Mouse (Mus musculus) v-Abl transformed pro-B cells (cell line): ENCODE measurements around the gene Fpgs.

Experiments used
- in situ Hi-C, 2 experiments: fragments of 400-800 bp; cut with MboI; formaldehyde crosslinking; loops; one replicate each; pipeline ENCODE4 v1.15.1; 2025; ENCODE audit not compliant: unreplicated experiment in 2 of 2

The Fpgs gene

DNA sequence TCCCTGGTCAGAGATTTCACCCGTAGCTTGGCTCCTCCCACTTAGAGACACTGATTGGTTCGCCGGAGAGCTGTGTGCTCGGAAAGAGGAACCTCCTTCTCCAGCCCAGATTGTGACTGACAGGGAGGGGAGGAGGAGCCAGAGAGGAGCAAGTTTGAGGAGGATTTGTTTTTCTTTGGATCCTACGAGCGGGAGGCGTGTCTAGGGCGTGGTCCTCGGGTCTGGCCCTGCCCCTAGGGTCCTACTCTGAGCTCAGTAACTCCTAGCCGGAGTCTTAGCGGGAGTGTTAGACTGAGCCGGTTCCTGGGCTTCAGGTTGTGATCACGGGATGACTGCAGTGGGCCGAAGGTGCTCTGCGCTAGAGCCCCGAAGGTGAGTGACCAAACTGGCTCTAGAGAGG is 23.5 kb upstream of the Fpgs start:
- in situ Hi-C loops = no loop called here

DNA sequence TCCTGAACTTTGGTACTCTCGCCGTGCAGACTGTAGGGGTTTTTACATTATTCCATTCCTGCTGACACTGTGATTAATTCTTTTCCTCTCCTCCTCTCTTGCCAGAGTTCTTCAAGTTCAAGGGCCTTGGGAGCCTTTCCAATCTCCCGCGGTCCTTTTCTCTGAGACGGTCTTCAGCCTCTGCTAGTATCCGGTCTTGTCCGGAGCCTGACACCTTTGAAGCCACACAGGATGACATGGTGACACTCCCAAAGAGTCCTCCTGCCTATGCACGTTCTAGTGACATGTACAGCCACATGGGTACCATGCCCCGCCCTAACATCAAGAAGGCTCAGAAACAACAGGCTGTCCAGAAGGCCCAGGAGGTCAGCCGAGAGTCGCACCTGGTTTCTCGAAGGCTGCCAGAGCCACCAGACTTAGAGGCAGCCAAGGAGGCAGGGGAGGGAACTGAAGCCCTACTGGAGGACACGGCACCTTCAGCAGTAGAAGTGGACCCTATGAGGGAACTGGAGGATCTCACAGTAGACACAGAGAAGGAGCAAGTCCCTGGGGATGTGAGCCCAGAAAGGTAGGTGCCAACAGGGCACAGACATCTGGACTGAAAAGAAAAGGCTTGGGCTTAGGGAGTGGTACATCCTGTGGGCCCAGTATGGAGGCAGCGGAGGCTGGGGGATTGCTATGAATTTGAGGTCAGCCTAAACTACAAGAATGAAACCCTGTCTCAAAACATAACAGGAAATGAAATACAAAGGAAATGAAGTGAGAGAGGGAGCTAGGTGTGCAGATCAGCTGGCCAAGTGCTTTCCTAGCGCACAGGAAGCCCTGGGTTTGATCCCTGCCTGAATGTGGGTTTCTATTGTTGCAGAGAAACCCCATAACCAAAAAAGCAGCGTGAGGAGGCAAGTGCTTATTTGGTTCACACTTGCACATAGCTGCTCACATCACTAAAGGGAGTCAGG is 21.2 kb upstream of the Fpgs start:
- in situ Hi-C loops = no loop called here

DNA sequence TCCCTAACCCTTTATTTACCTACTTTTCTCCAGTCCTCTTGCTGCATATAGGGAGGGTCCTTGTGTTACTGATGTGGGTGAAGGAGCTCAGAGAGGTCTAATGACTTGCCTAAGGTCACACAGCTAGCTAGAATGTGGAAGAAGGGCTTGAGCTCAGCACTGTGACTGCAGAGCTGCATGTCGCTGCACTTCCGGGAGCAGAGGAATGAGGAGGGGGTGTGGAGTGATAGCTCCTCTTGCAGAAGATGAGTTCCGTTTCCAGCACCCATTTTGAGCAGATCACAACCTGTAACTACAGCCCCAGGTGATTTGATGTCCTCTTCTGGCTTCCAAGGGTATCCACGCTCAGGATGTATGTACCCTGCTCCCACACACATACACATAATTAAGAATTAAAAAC is 20.2 kb upstream of the Fpgs start:
- in situ Hi-C loops = no loop called here

DNA sequence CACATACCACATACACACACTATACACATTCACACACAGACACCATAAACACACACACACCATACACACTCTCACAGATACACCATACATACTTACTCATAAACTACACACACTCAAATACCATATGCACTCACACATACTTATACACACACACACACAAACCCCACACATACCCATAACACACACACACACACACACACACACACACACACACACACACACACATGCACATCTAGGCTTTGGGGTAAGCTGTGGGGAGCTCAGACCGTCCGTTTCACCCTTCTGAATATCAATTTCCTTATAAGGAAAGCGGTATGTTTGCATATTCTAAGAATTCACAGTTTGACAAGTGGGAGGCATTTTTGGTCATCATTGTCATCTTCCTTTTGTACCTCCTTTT is 18.6 kb upstream of the Fpgs start:
- in situ Hi-C loops = no loop called here

DNA sequence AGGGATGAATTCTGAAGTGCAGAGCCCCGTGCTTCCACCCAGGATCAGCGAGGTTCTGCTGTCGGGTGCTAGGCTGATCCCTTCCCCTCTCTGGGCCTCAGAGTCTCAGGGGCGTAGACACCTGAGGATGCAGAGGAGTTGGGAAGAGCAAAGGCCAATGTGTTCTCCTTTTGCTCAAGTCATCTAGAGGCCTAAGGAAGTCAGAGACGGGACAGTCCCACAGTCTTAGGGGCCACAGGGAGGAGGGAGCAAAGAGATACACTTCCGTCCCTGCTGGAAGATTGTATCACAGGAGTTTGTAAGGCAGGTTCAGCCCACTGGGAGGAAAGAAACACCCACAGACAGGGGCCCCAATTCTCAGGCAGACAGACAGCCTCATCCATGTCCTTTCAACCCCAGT is 18.1 kb upstream of the Fpgs start:
- in situ Hi-C loops = no loop called here

DNA sequence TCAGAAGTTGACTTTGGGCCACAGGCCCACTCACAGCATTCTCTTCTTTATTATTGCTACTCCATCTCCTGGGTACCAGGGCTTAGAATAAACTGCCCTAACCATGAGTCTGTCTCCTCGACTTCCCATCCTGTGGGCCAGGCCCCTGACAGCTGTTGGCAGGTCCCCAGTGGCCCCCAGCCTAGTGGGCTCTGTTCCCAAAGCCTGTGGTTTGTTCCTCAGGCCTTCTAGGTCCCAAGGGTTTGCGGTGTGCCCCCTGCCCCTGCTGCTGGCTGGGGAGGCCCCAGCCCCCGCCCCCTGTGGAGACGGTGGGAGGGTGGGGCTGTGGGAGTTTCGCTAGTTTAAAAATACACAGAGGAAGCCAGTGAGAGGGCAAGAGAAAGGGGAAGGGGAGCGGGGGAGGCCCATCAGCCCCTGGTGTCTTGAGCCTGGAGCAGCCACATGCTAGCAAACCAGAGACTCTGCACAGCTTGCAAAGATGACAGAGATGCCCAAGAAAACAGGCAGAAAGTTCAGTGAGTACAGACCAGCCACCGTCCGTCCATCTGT is 16.8 kb upstream of the Fpgs start, which contains the start of gene Sh2d3c:
Gene Sh2d3c, plus strand, starts transcription at position 375 of the 549 bp plus-strand sequence.
- in situ Hi-C loops = no loop called here

DNA sequence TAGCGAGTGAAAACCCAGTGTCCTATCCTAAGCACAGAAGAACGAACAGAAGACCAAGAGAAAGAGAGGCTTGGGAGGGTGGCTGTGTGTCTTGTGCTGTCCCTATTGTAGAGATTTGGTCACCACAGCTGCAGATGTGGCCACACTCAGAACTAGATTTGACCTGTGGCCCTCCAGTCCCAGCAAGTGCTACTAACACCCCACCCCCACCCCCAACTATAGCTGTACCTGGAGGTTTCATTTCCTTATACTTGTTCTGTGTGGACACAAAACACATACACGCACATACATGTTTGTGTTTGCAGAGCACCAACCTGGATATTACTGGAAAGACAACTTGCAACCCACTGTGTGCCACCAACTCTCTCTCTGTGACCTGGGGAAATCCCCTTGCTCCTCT is 16.1 kb upstream of the Fpgs start:
- in situ Hi-C loops = no loop called here

DNA sequence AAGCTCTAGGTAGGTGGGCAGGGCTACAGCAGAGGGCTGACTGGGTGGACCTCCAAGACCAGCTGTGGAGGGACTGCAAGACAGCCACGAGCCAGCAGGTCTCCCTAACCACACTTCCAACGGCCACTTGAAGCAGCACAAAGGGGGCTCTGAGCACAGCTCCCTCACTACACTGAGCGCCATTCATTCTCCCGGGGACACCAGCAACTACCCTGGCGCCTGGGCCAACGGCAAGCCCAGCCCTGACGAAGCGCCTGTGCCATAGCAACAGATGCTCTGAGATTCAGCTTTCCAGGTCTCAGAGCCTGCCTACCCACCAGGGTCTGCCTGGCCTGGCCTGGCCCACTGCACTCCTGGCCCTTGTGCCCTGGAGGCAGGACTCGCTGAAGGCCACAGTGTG is 14.8 kb upstream of the Fpgs start:
- in situ Hi-C loops = no loop called here

DNA sequence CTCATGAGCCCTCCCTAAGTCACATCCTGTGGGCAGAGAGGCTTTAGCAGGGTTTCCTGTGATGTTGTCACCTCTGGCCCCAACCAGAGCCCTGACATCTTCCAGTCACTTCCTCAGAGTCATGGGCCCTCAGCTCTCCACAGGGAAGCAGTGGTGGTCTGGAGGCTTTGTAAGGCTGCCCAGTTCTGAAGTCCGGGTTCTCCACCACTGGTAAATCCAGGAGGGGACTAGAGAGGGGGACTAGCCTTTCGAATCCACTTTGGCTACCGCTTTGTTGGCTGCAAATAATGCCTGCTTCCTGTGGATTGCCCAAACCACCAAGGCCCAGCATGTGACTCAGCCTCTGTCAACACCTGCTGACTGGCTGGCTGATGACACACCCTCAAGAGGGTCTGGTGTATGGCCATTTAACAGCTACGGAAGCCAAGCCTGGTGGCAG is 11.1 kb upstream of the Fpgs start:
- in situ Hi-C loops = loop anchor here (5.0 kb wide), 1 partner anchor 42 kb away; the partner anchor contains the start of gene Tor2a (in 2 of the 2)

DNA sequence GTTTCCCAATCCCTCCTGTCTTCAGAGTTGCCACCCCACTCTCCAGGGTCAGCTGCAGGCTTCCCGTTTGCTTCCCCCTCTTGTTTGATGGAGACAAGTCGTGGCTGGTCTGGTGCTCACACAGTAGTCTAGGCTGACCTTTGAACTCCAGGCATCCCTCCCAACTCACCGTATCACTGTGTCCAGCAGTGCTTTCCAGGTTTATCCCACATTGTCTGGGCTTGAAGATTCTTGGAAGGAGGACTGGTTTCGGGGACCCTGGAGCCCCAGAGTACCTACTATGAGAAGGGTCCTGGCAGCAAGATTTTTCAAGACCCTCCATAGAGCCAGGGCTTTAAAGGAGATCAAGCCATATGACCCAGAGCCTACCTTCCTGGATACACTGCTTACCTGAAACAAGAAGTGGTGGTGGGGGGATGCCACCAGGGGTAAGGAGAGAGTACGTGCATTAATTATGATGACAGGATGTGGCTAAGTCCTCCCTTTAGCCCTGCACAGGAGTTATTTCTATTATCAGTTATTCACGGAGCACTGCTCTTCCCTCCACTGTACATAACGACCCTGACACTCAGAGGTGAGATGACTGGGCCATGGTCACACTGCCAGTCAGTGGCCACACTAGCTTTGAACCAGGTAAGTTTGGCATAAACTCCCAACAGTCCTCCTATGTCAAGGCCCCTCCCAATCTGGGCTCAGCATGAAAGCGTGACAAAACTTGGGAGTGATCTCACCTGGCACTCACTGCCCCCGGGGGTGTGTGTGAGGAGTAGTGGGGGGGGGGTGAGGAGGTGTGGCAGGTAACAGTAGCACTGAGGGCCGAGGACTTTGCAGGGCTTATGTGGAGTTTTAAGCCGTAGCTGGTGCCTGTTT is 10.4 kb upstream of the Fpgs start:
- in situ Hi-C loops = loop anchor here (5.0 kb wide), 1 partner anchor 43 kb away; the partner anchor contains the start of gene Tor2a (in 2 of the 2)

DNA sequence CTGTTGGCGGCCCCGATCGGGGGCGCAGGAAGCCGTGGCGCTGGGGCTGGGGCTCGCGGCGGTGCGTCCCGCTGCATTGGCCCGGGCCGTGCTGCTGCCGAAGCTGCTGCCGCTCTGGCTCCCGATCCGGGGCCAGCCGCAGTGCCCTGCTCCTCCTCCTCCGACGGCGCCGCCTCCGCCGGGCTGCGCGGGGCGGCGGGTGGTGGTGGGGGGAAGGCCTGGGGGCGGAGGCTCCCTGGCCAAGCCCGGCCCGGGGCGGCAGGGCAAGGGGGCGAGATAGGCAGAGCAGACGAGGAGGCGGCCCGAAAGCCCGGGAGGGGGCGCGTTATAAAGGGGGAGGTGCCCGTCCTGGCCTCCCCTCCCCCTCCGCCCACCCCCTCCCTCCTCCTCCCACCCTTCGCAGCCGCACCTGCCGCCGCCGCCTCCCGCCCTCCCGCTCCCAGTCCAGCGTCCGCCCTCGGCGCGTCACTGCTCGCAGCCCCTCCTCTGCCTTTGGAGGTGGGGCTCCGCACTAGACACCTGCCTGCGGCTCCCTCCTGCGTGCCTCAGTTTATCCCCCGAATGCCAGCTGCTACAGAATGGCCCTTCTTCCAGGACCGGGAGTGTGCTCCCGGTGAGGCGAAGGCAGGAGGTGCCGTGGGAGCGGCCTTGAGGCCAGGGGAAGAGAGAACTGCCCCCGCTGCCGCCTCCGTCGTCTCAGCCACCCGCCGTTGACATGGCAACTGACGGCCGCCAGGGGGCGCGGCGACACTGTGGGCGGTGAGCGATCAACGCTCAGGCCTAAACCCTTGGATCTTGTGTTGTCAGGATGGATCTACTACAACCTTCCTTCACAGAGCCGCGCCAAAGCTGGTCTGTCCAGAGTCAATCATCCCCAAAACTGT is 9.2 kb upstream of the Fpgs start, which contains the start of gene Cdk9:
Gene Cdk9, minus strand, starts transcription at position 143 of the 884 bp plus-strand sequence.
- in situ Hi-C loops = loop anchor here (5.0 kb wide), 1 partner anchor 44 kb away; the partner anchor contains the start of gene Tor2a (in 2 of the 2)

DNA sequence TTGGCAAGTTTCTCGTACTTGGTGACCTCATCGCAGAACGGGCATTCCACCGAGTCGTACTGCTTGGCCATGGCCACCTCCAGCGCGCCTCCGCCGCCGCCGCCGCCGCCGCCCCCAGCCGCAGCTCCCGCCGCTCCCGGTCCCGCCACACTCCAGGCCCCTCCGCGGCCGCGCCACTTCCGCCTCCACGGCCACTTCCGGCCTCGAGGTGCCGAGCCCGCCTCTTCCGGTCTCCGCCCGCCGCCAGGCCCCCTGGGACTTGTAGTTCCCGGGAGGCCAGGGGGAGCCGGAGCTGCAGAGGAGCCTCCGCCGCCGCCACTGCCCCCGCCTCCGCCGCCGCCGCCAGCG is 8.6 kb upstream of the Fpgs start:
- in situ Hi-C loops = loop anchor here (5.0 kb wide), 1 partner anchor 45 kb away; the partner anchor contains the start of gene Tor2a (in 2 of the 2)

DNA sequence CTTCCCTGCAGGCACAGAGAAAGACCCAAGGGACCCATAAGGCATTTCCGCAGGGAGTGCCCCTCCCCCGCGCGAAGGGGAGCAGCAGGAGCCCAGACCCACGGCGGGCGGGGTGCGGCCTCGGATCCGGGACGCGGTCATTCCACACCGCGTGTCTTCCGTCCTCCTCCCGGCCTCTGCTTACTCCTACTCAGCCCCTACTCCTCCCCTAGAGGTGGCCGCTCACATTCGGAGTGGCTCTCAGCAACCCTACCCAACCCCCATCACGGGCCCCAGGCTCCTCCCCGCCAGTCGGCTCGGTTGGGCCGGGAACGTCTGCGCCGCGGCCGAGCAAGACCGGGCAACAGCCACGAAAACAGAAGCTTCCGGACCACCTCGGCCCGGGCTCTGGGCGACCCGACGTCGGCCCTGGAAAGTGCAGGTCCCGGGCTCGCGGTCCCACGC is 8.2 kb upstream of the Fpgs start:
- in situ Hi-C loops = loop anchor here (5.0 kb wide), 1 partner anchor 45 kb away; the partner anchor contains the start of gene Tor2a (in 2 of the 2)

DNA sequence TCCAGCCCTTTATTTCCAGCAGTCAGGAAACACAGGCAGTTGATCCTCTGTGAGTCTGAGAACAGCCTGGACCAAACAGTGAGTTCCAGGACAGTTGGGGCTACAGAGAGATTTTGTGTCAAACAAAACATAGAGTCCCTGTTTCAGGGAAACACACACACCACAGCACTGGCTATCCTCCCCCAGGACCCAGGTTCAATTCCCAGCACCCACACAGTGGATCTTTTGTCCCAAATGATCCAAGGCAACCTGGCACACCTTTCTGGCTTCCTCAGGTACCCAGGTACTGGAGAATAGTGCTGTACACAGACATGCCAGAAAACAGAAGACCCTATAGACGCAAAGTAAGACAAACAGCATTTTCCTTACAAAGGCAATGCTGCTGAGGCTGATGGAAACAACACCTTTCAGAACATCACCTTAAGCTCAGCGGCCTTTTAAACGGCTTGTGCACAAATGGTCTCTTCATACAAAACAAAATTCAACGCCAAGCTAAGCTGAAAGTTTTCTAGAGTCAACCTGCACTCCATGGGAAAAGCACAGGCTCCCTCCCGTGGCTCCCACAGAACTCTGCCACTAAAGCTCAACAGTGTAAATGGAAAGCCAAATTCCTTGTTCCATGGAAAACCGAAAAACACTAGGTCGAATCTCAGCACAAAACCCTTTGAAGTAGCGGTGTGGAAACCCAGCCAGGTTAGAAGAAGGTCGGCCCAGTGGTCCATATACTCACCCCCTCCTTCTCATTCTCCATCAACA is 7.5 kb upstream of the Fpgs start:
- in situ Hi-C loops = loop anchor here (5.0 kb wide), 1 partner anchor 46 kb away; the partner anchor contains the start of gene Tor2a (in 2 of the 2)

DNA sequence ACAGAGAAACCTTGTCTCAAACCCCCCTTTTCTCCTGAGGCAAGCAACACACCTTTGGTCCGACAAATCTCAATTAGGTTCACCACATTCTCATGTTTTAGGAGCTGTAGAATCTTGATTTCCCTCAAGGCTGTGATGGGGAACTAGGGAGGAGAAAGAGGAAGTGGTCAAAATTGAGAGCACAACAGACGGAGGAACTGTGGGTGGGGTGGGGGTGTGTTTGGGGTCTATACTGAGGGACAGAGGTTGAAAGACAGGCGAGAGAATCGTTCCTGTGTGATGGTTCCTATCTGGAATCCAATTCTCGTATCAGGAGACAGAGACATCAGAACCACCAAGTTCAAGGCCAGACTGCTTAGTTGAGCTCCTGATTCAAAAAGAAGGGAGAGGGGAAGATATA is 6.5 kb upstream of the Fpgs start:
- in situ Hi-C loops = loop anchor here (5.0 kb wide), 1 partner anchor 47 kb away; the partner anchor contains the start of gene Tor2a (in 2 of the 2)

DNA sequence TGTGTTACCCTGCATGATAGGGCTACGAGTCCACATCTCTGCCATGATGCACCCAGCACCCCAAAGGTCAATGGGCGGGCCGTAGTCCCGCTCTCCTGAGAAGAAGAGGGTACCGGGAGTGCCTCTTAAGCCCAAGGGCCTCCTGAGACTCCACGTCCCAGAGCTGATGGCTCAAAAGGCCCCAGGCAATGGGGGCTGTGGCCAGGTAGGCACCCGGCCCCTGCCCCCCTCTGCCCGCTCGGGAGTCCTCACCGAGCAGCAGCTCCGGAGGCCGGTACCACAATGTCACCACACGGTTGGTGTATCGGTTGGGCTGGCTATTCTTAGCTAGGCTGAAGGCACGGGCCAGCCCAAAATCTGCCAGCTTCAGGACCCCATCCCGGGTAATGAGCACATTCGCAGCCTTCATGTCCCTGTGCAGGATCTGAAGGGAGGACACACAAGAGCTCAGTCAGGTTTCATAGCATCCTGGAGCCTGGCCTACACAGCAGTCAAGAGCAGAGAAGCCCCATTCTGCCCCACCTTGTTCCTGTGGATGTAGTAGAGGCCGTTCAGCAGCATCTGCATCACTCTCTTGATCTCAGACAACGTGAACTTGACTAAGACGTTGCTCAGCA is 5.7 kb upstream of the Fpgs start:
- in situ Hi-C loops = loop anchor here (5.0 kb wide), 1 partner anchor 48 kb away; the partner anchor contains the start of gene Tor2a (in 2 of the 2)

DNA sequence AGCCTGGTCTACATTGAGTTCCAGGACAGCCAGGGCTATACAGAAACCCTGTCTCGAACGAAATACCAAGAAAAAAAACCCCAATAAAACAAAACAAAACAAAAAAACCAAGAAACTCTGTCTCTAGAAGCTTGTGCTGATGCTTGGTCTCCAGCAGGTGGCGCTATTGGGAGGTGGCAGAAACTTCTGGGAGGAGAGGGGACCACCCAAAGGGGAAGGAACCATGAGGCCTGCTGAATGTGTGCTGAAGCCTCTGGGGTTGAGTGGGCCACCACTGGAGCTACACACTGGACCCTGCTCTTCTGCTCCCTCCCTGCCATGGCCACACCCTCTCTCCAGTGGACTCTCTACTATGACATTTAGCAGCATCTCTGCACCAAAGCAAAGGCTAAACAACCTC is 4.7 kb upstream of the Fpgs start:
- in situ Hi-C loops = no loop called here

DNA sequence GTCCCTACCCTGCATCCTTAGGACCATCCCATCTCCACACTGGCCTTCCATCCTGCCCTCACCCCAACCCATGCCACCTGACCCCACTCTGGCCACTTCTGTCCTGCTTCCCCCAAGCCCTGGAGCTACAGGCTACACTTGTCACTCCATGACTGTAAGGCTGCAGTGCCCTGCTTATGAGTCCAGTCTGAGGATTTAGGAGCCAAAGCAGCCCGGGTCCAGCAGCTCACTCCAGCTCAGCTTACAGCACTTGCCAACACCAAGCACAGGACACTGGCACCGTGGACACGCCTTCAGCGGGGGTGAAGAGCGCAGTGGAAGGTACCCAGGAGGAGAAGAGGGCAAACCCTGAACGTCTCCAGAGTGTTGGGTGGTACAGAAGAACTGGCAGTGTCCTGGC is 3.0 kb upstream of the Fpgs start:
- in situ Hi-C loops = no loop called here
